8 mouse cellular contexts compared by ENCODE assay signal in the genomic region with DNA sequence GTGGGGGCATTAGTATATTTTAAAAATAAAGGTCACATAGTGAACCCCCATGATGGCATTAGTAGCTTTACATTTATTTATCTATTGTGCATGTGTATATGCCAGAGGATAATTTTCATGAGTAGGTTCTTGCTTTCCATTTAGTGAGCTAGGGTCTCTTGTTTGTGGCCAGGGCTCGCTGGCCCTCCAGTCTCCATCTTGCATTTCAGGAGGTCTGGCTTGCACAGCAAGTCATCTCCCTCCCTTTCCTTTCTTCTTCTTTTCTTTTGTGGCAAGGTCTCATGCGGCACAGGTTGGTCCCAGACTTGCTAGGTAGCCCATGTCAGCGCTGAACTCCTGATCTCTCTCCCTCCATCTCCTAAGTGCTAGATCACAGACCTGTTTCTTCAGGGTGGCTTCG. TPM values are rescaled to one million over a fixed set of nuclear protein-coding genes. Genes with fewer than 3 reads are reported as not detected.
DNase-seq lines count a peak whose midpoint lies in the region; ATAC-seq and TF ChIP-seq lines count a peak whose summit lies in the region.

No protein-coding gene starts in this region.

- H3K36me3 ChIP-seq in thymus, adult 2 months (ENCODE audit: control insufficient read depth, insufficient read depth, low read length) = no peaks in the 10 kb centered on the region
- no peaks in the 10 kb centered on the region for H3K36me3 ChIP-seq in intestine, postnatal 0 days (ENCODE audit: control insufficient read depth, insufficient read depth)
- H3K36me3 ChIP-seq in stomach, embryonic 14.5 days (ENCODE audit: control insufficient read depth, insufficient read depth, low read length) = no peaks in the 10 kb centered on the region

- H3K9ac ChIP-seq in intestine, postnatal 0 days (ENCODE audit: low read depth, low read length) = peak overlapping the region; percentile 89; the same call in 1 of the 2 replicates
- peak overlapping the region; percentile 25; the same call in 1 of the 2 replicates for H3K9ac ChIP-seq in stomach, embryonic 14.5 days (replicated peaks; ENCODE audit: low read depth, low read length)

- no peak for TF ChIP-seq CTCF in thymus, adult 2 months (IDR thresholded peaks at IDR 0.05; ENCODE audit: borderline replicate concordance, control insufficient read depth, extremely low read depth, insufficient read depth, low read length, poor library complexity)
- TF ChIP-seq CTCF in intestine, postnatal 0 days (IDR thresholded peaks at IDR 0.05; ENCODE audit: low read depth) = no peak

- H3K27ac ChIP-seq in thymus, adult 2 months (ENCODE audit: control insufficient read depth, insufficient read depth, low read length) = no peak overlapping the region
- no peak overlapping the region; the same call in 1 of the 2 replicates for H3K27ac ChIP-seq in intestine, postnatal 0 days (ENCODE audit: low read depth, low read length)
- H3K27ac ChIP-seq in stomach, embryonic 14.5 days (ENCODE audit: low read length) = peak overlapping the region; percentile 68; the same call in 1 of the 2 replicates

- TF ChIP-seq POLR2A in thymus, adult 2 months (IDR thresholded peaks at IDR 0.05; ENCODE audit: control insufficient read depth, extremely low read depth, insufficient read depth, low read length, poor library complexity) = no peak

- H3K4me2 ChIP-seq in intestine, postnatal 0 days (replicated peaks; ENCODE audit: low read depth) = peak overlapping the region; percentile 71
- peak overlapping the region; percentile 40 for H3K4me2 ChIP-seq in stomach, embryonic 14.5 days (replicated peaks; ENCODE audit: low read depth, low read length)

- ATAC-seq in cerebellum, adult (ENCODE audit: insufficient number of reproducible peaks, low FRiP score, low TSS enrichment) = no peak
- no peak for ATAC-seq in intestine, postnatal 0 days
- no peak for ATAC-seq in stomach, embryonic 14.5 days (ENCODE audit: insufficient number of reproducible peaks, insufficient read depth, low FRiP score, low read depth)
- no peak for ATAC-seq in erythroid progenitor cell, adult 5-6 weeks (replicated peaks; ENCODE audit: low FRiP score, poor library complexity, severe bottlenecking)

- H3K27me3 ChIP-seq in thymus, adult 2 months (ENCODE audit: control insufficient read depth, insufficient read depth, low read length) = no peaks in the 10 kb centered on the region
- no peaks in the 10 kb centered on the region for H3K27me3 ChIP-seq in intestine, postnatal 0 days (replicated peaks; ENCODE audit: control insufficient read depth, insufficient read depth, low read length)
- no peaks in the 10 kb centered on the region for H3K27me3 ChIP-seq in stomach, embryonic 14.5 days (ENCODE audit: control insufficient read depth, insufficient read depth, low read length)

- WGBS in thymus, adult 2 months = 32% methylated on average over 4 of the region's 4 CpGs
- 26% methylated on average over 4 of the region's 4 CpGs for WGBS in intestine, postnatal 0 days
- 23% methylated on average over 4 of the region's 4 CpGs for WGBS in stomach, embryonic 14.5 days

- peaks cover 3% of the 10 kb centered on the region; the same call in 1 of the 2 replicates for H3K4me1 ChIP-seq in thymus, adult 2 months (replicated peaks; ENCODE audit: control insufficient read depth, insufficient read depth, low read length)
- no peaks in the 10 kb centered on the region; the same call in 1 of the 2 replicates for H3K4me1 ChIP-seq in intestine, postnatal 0 days (replicated peaks; ENCODE audit: control insufficient read depth, insufficient read depth, low read length)
- H3K4me1 ChIP-seq in stomach, embryonic 14.5 days (ENCODE audit: control insufficient read depth, insufficient read depth, low read length) = peaks cover 5% of the 10 kb centered on the region; the same call in 1 of the 2 replicates

- peak; percentile 17 for DNase-seq in cerebellum, adult 11-12 months
- peak; percentile 5 for DNase-seq in thymus, postnatal 0 days (ENCODE audit: low spot score)
- no peak for DNase-seq in thymus, adult 2 months
- no peak for DNase-seq in spleen, postnatal 36 days (ENCODE audit: low spot score in 2 of 2)

- no peak overlapping the region for H3K4me3 ChIP-seq in thymus, adult 2 months (ENCODE audit: control insufficient read depth, insufficient read depth, low read length)
- peak overlapping the region; percentile 96 for H3K4me3 ChIP-seq in intestine, postnatal 0 days (ENCODE audit: low read depth, low read length)
- peak overlapping the region; percentile 85 for H3K4me3 ChIP-seq in stomach, embryonic 14.5 days (ENCODE audit: low read depth, low read length)

- H3K9me3 ChIP-seq in intestine, postnatal 0 days (ENCODE audit: control insufficient read depth) = no peaks in the 10 kb centered on the region
- no peaks in the 10 kb centered on the region for H3K9me3 ChIP-seq in stomach, embryonic 14.5 days (ENCODE audit: control insufficient read depth, low read depth, low read length)

RNA-seq across cellular contexts. Expression of a gene that starts 1.0 kb away (rescaled TPM):
- polyA plus RNA-seq in thymus, postnatal 0 days (2015; fragmentation: Nextera tagmentation; extraction: Ambion mirVana) = 4.4 and 5.7 TPM in 2 replicates
- polyA plus RNA-seq in thymus, adult 2 months (2012; rRNA removed) = 1.3 and 1.7 TPM in 2 replicates
- 5.0 and 5.4 TPM in 2 replicates for polyA plus RNA-seq in intestine, postnatal 0 days (2015; fragmentation: Nextera tagmentation; extraction: Ambion mirVana)
- 17.7 and 18.2 TPM in 2 replicates for polyA plus RNA-seq in stomach, embryonic 14.5 days (2014; fragmentation: Nextera tagmentation; extraction: Ambion mirVana)
- 4.6 and 5.4 TPM in 2 replicates for total RNA-seq in erythroid progenitor cell, adult 5-6 weeks (2015; ENCODE audit: low replicate concordance)
- total RNA-seq in erythroid progenitor cell, adult 5-6 weeks (2017; ENCODE audit: low replicate concordance) = 2.4 and 5.8 TPM in 2 replicates

Comparison
In these comparisons a context has a peak if more than half of its experiments do, and no peak if none do; other contexts are left out.
1. DNase-seq: peak in cerebellum, adult 11-12 months (single experiment) and thymus, postnatal 0 days (single experiment); none in thymus, adult 2 months (single experiment) and spleen, postnatal 36 days (0 of 2).